Mouse (Mus musculus): ENCODE results near the gene Lrrc36. TPM values are rescaled to one million over a fixed set of nuclear protein-coding genes. Genes with fewer than 3 reads are reported as not detected.

Gene Lrrc36
- polyA plus RNA-seq, 1 experiment from 2014 or later: 0.13 TPM

DNA sequence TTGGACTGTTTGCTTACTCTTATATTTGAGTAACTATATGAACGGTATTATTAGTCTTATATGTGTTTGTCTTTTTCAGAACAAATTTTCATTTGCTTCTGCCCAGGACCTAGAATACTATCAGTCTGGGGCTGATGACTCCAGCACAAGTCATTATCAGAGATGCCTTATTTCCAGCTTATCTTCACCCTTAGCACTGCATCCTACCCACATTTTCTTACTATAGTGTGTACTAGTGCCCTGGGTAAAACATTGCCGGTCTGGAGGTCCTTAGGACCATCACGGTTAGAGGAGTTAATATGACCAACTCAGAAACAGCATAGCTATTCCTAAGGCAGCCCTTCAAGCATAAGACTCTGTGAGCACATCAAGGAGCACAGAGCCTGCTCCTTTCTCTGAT, 34.8 kb downstream of the Lrrc36 start:
- Histone ChIP-seq H3K4me3 (no peak overlapping the region), H3K27me3 (replicated peaks) (peaks cover 11% of the 10 kb centered on the region; the same call in 1 of the 2 replicates), H3K4me1 (replicated peaks) (no peaks in the 10 kb centered on the region), H3K27ac (ENCODE audit: poor library complexity, severe bottlenecking) (no peak overlapping the region), H3K9me3 (replicated peaks) (no peaks in the 10 kb centered on the region), H3K4me2 (no peak overlapping the region), H3K36me3 (no peaks in the 10 kb centered on the region), H3K9ac (no peak overlapping the region)
- no peak for ATAC-seq (ENCODE audit: insufficient number of reproducible peaks, low FRiP score)
- 79% methylated on average over 3 of the region's 3 CpGs for WGBS

- Histone ChIP-seq H3K4me1 (replicated peaks) (no peaks in the 10 kb centered on the region), H3K4me2 (no peak overlapping the region), H3K27me3 (replicated peaks) (0 out of 2 replicates have a peak, but pooled peaks cover 11% of the 10 kb centered on the region), H3K36me3 (no peaks in the 10 kb centered on the region), H3K9me3 (replicated peaks) (no peaks in the 10 kb centered on the region), H3K27ac (ENCODE audit: poor library complexity, severe bottlenecking) (no peak overlapping the region), H3K4me3 (no peak overlapping the region), H3K9ac (no peak overlapping the region)
- ATAC-seq (ENCODE audit: insufficient number of reproducible peaks, low FRiP score): no peak; the same call in 1 of the 2 replicates
- WGBS: 75% methylated on average over 5 of the region's 5 CpGs
Measured at GRCm38 (mm10) chr8:105448596-105448995, 35.2 kb downstream of the Lrrc36 start.

DNA sequence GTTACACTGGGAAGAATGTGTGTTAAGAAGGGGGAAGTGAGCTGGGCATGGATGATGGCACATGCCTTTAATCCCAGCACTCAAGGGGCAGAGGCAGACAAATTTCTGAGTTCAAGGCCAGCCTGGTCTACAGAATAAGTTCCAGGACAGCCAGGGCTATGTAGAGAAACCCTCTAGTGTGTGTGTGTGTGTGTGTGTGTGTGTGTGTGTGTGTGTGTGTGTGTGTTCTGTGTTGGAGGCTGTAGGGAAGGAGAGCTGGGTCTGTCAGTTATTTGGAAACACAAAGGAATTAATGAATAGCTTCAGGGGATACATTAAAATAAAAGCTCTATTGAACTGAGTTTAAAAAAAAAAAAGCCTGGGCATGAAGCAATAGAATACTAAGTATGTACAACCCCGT, 37.6 kb downstream of the Lrrc36 start:
- H3K27ac ChIP-seq (ENCODE audit: poor library complexity, severe bottlenecking): no peak overlapping the region
- H3K4me2 ChIP-seq: no peak overlapping the region
- no peaks in the 10 kb centered on the region for H3K4me1 ChIP-seq (replicated peaks)
- H3K4me3 ChIP-seq: no peak overlapping the region
- WGBS: 88% methylated on average over 1 of the region's 1 CpGs
- 0 out of 2 replicates have a peak, but pooled peaks cover 11% of the 10 kb centered on the region for H3K27me3 ChIP-seq (replicated peaks)
- no peaks in the 10 kb centered on the region for H3K9me3 ChIP-seq (replicated peaks)
- H3K9ac ChIP-seq: no peak overlapping the region
- no peaks in the 10 kb centered on the region for H3K36me3 ChIP-seq
- no peak for ATAC-seq (ENCODE audit: insufficient number of reproducible peaks, low FRiP score)

- WGBS: 63% methylated on average over 15 of the region's 15 CpGs
- ATAC-seq (ENCODE audit: insufficient number of reproducible peaks, low FRiP score): no peak
- H3K27ac ChIP-seq (ENCODE audit: poor library complexity, severe bottlenecking): no peak overlapping the region
Measured at GRCm38 (mm10) chr8:105451903-105452603, 38.7 kb downstream of the Lrrc36 start.

GRCm38 (mm10) chr8:105453296-105453695, 39.9 kb downstream of the Lrrc36 start:
- Histone ChIP-seq H3K4me1 (replicated peaks) (peaks cover 4% of the 10 kb centered on the region), H3K9me3 (replicated peaks) (no peaks in the 10 kb centered on the region), H3K27ac (ENCODE audit: poor library complexity, severe bottlenecking) (no peak overlapping the region), H3K4me3 (no peak overlapping the region), H3K36me3 (no peaks in the 10 kb centered on the region), H3K9ac (no peak overlapping the region), H3K27me3 (replicated peaks) (0 out of 2 replicates have a peak, but pooled peaks cover 11% of the 10 kb centered on the region), H3K4me2 (no peak overlapping the region)
- ATAC-seq (ENCODE audit: insufficient number of reproducible peaks, low FRiP score): no peak
- 67% methylated on average over 5 of the region's 5 CpGs for WGBS

More at GRCm38 (mm10) chr8:105451903-105452603, 38.7 kb downstream of the Lrrc36 start:
- H3K27me3 ChIP-seq (replicated peaks): 0 out of 2 replicates have a peak, but pooled peaks cover 11% of the 10 kb centered on the region
- H3K4me3 ChIP-seq: no peak overlapping the region
- no peak overlapping the region for H3K9ac ChIP-seq
- H3K36me3 ChIP-seq: no peaks in the 10 kb centered on the region
- no peaks in the 10 kb centered on the region for H3K9me3 ChIP-seq (replicated peaks)
- no peaks in the 10 kb centered on the region for H3K4me1 ChIP-seq (replicated peaks)
- no peak overlapping the region for H3K4me2 ChIP-seq

GRCm38 (mm10) chr8:105454088-105454487, 40.7 kb downstream of the Lrrc36 start:
- Histone ChIP-seq H3K27me3 (replicated peaks) (peaks cover 11% of the 10 kb centered on the region; the same call in 1 of the 2 replicates), H3K9ac (no peak overlapping the region), H3K4me3 (no peak overlapping the region), H3K9me3 (replicated peaks) (no peaks in the 10 kb centered on the region), H3K36me3 (no peaks in the 10 kb centered on the region), H3K4me2 (no peak overlapping the region), H3K4me1 (replicated peaks) (peaks cover 4% of the 10 kb centered on the region), H3K27ac (ENCODE audit: poor library complexity, severe bottlenecking) (no peak overlapping the region)
- WGBS: 59% methylated on average over 5 of the region's 5 CpGs
- ATAC-seq (ENCODE audit: insufficient number of reproducible peaks, low FRiP score): no peak

- Histone ChIP-seq H3K27me3 (replicated peaks) (peaks cover 11% of the 10 kb centered on the region; the same call in 1 of the 2 replicates), H3K36me3 (no peaks in the 10 kb centered on the region), H3K4me3 (no peak overlapping the region), H3K4me1 (replicated peaks) (peaks cover 4% of the 10 kb centered on the region), H3K9me3 (replicated peaks) (no peaks in the 10 kb centered on the region), H3K4me2 (no peak overlapping the region), H3K27ac (ENCODE audit: poor library complexity, severe bottlenecking) (no peak overlapping the region), H3K9ac (no peak overlapping the region)
- WGBS: 45% methylated on average over 10 of the region's 10 CpGs
- ATAC-seq (ENCODE audit: insufficient number of reproducible peaks, low FRiP score): no peak
Measured at GRCm38 (mm10) chr8:105455218-105455617, 41.8 kb downstream of the Lrrc36 start.

DNA sequence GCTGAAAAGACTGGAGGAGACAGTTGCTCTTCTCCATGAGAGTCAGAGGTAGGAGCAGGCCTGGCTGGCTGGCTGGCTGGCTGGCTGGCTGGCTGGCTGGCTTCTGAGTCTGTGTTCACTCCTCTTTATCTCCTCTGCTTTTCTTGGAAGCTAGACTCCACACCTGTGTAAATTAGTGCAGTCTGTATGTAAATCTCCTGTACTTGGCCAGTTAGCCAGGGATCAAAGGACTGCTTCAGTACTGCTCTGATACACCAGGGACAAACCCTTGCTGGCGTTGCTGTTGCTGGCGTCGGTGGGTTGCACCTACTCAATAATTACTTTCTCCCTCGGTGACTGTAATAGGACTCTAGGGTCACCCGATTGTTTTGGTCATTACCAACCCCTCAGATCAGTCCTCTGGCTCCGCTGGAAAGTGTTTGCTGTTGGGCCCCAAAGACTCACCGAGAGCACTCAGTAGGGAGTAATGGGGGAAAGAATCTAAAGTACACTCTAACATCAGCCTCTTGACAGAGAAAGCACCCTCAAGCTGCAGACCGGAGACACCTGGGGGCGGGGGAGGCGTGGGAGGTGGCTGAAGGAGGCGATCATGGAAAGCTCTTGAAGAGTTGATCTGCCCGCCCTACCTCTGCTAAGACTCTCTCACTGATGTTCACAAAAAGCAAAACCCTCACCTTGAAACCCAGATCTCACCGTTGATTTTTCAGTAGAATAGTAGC, 47.9 kb downstream of the Lrrc36 start:
- Histone ChIP-seq H3K9me3 (replicated peaks) (no peaks in the 10 kb centered on the region), H3K27me3 (replicated peaks) (peaks cover 3% of the 10 kb centered on the region; the same call in 1 of the 2 replicates), H3K4me2 (no peak overlapping the region), H3K36me3 (no peaks in the 10 kb centered on the region), H3K4me3 (no peak overlapping the region), H3K9ac (no peak overlapping the region), H3K27ac (ENCODE audit: poor library complexity, severe bottlenecking) (no peak overlapping the region), H3K4me1 (replicated peaks) (peaks cover 4% of the 10 kb centered on the region)
- no peak for ATAC-seq (ENCODE audit: insufficient number of reproducible peaks, low FRiP score)
- 66% methylated on average over 13 of the region's 13 CpGs for WGBS

- H3K4me3 ChIP-seq: no peak overlapping the region
- H3K9me3 ChIP-seq (replicated peaks): no peaks in the 10 kb centered on the region
- 0 out of 2 replicates have a peak, but pooled peaks cover 7% of the 10 kb centered on the region for H3K36me3 ChIP-seq
- no peak overlapping the region for H3K9ac ChIP-seq
- no peak overlapping the region for H3K27ac ChIP-seq (ENCODE audit: poor library complexity, severe bottlenecking)
- WGBS: 68% methylated on average over 7 of the region's 7 CpGs
- 0 out of 2 replicates have a peak, but pooled peaks have one; percentile 13 for ATAC-seq (ENCODE audit: insufficient number of reproducible peaks, low FRiP score)
- H3K4me2 ChIP-seq: no peak overlapping the region
- 0 out of 2 replicates have a peak, but pooled peaks cover 11% of the 10 kb centered on the region for H3K27me3 ChIP-seq (replicated peaks)
- peaks cover 5% of the 10 kb centered on the region; the same call in 1 of the 2 replicates for H3K4me1 ChIP-seq (replicated peaks)
Measured at GRCm38 (mm10) chr8:105464595-105464994, 51.2 kb downstream of the Lrrc36 start.

GRCm38 (mm10) chr8:105466246-105466645, 52.9 kb downstream of the Lrrc36 start:
- no peak for ATAC-seq (ENCODE audit: insufficient number of reproducible peaks, low FRiP score)
- Histone ChIP-seq H3K27me3 (replicated peaks) (0 out of 2 replicates have a peak, but pooled peaks cover 18% of the 10 kb centered on the region), H3K36me3 (0 out of 2 replicates have a peak, but pooled peaks cover 7% of the 10 kb centered on the region), H3K9ac (no peak overlapping the region), H3K27ac (ENCODE audit: poor library complexity, severe bottlenecking) (no peak overlapping the region), H3K4me1 (replicated peaks) (peaks cover 12% of the 10 kb centered on the region), H3K4me3 (no peak overlapping the region), H3K9me3 (replicated peaks) (no peaks in the 10 kb centered on the region), H3K4me2 (no peak overlapping the region)
- WGBS: 84% methylated on average over 6 of the region's 6 CpGs

GRCm38 (mm10) chr8:105466700-105467291, 53.4 kb downstream of the Lrrc36 start:
- WGBS: 70% methylated on average over 7 of the region's 7 CpGs
- Histone ChIP-seq H3K27ac (ENCODE audit: poor library complexity, severe bottlenecking) (no peak overlapping the region), H3K27me3 (replicated peaks) (0 out of 2 replicates have a peak, but pooled peaks cover 18% of the 10 kb centered on the region), H3K4me1 (replicated peaks) (peaks cover 17% of the 10 kb centered on the region), H3K9ac (no peak overlapping the region), H3K4me2 (no peak overlapping the region), H3K9me3 (replicated peaks) (no peaks in the 10 kb centered on the region), H3K4me3 (no peak overlapping the region), H3K36me3 (0 out of 2 replicates have a peak, but pooled peaks cover 7% of the 10 kb centered on the region)
- no peak for ATAC-seq (ENCODE audit: insufficient number of reproducible peaks, low FRiP score)
